Mouse (Mus musculus) cerebellum, postnatal 25 days (tissue): ENCODE data around the gene Zdhhc22.

Source experiments
- DNase-seq, 2 experiments: peaks; one replicate each; pipeline ENCODE4 v3.0.0; 2021; ENCODE audit warnings: mixed read lengths in 2 of 2

Gene Zdhhc22

DNA sequence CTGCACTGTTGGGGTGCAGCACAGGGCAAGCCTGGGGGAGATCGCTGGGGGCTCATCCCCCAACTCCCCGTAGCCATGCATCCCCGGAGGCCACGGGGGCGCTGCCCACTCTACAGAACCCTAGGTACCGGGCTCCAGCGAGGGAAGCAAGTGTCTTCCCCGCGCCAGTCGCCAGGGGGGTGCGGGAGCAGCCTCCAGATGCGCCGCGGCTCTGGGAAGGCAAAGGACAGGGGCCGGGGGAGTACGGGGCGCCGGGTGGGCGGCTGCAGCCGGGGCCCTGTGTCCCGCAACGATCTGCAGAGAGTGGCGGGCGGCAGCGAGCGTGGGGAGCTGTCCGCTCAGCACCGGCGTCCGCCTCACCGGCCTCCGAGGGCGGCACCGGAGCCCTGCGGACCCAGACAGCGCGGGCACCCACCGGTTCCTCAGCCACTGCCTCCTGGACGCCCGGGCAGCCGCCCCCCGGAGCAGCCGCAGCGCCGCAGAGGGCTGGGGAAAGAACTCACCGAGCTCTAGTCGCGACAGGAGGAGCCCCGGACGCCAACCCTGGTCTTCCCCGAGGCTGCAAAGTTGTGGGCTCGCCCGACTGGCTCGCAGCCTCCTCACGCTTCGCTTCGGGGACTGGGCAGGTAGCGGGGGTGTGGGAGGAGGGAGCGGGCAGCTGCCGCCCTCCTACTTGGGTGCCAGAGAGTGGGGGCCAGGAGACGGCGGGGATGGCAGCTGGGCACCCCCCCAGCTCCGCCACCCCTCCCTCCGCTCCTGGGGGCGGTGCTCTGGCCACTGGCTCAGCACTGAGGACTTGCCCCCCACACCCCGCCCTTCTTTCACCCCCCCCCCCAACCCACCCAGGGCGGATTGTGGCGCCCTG is at the start of gene Zdhhc22:
TSS of gene Zdhhc22 (minus strand) at position 541 of the 865 bp plus-strand sequence.
- DNase-seq, result peak; percentile 74 to 80

DNA sequence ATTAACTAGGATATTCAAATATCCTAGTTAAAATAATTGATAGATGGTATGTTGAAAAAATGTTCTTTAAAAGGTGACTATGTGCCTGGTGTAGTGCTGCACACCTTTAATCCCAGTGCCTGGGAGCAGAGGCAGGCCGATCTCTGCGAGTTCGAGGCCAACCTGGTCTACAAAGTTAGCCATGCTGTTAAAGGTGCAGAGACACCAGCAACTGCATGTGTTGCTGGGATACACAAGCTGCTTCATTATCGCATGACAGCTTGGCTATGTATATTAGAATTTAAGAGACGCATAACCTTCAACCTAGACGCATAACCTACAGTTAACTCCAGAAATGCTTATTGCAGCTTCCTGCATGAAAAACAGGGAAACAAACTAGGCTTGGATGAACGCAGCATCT is 46.4 kb upstream of the Zdhhc22 start:
- no peak for DNase-seq

DNA sequence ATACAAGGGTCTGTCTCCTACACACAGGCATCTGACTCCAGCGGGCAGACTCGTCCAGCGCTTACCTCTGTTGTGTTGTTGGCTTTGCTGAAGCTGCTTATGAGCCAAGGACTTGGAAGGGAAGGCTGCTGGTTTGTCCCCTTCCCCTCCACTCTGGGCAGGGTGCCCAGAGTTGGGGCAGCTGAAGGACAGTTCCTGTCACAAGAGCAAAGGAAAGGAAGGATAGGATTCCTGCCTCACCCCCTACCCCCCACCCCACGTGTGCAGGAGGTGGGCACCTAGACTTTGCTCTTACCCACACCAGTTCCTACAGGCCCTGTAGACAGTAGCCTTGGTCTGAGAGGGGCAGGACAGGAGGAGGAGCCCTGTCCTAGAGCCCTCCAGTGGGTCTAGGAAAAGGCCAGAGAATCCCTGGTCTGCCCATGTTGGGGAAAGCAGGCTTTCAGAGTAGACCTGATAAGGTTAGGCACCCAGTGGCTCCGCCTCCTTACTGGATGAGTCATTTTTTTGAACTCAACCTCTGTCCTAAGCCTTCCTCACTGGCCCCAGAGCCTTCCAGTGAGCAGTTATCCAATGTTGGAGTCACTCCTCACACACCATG is 41.0 kb upstream of the Zdhhc22 start:
- DNase-seq, result peak; percentile 48 to 60

DNA sequence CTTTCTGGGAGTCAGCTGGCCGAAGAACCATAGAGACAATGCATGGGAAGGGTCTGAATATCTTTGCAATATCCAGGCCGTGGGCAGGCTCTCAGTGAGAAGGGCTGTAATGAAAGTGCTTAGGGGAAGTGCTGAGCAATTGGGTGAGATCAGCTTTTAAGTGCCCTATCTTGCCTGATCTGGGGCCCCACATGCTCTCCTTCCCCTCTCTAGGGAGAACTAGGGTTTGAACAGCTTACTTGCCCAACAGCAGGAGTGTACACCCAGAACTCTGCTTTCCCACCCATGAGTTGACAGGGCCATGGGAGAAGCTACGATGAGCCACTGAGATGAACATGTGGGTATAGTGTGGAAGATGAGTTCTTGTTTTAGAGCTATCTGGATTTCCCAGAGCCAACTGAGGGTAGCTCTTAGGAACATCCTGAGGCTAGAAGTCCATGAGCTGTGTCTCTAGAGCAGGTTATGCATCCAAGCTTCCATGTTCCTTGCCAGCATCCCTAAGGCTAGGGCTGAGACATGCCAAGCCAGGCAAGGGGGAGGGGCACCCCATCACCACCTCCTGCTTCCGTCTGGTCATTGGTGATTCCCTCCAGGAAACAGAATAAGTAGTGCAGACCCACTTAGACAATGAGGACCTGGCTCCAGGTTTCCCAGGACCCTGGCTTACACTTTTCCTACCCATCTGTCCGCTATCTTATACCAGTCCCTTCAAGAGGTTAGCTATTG is 39.2 kb upstream of the Zdhhc22 start:
- DNase-seq, result peak; percentile 91 to 93

DNA sequence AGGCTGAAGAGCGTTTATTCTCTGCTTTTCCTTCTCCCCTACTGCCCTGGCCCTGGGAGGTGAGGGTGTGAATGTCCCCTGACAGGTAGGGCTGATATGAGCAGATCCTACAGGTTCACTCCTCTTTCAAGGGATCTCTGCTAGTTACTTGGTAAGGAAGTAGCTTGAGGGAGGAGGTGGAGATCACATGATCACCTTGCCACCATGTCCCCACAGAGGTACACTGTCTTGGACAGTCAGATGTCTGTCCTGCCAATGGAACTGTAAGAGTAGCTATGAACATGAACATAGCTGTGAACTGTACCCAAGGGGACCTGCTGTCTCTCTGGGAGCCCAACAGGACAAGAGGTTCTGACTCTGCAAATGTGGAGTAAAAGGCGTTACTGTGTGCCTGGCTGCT is 37.8 kb upstream of the Zdhhc22 start:
- peak; percentile 34 to 48 for DNase-seq

DNA sequence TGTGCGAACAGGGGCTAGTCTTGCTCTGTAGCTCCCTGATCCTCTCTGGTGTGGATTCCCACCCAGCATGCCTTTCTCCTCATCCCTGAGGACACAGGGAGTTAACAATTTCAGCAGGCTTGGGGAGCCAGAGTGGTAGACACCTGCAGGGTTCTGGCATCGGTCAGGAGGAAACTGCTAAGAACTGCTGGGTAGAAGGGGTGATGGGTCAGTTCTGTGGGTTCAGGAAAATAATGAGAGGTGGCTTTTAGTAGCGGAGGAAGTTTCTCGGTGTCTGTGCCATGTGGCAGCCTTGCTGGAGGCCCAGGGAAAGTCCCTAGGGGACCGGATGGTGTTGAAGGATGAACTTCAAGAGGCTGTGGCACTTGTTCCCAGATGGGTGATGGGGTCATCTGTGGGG is 37.2 kb upstream of the Zdhhc22 start:
- DNase-seq, result peak; percentile 52 to 55

DNA sequence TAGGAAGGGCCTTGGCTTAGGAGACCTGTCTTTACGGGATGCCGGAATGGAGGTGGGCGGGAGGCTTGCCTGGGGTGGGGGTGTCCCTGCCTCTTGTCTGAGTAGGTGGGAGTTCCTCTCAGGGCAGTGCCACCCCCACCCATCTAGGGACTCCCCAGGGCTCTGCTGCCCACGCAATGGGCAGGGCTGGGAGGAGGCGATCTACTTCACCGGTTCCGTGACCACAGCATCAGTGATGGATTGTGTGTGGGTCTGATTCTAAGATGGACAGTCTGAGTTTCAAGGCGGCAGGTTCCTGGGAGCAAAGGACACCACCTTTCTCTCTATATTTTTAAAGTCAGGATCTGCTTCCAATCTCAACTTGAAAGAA is 36.6 kb upstream of the Zdhhc22 start:
- peak in 1 of 2 experiments; percentile 61 for DNase-seq

DNA sequence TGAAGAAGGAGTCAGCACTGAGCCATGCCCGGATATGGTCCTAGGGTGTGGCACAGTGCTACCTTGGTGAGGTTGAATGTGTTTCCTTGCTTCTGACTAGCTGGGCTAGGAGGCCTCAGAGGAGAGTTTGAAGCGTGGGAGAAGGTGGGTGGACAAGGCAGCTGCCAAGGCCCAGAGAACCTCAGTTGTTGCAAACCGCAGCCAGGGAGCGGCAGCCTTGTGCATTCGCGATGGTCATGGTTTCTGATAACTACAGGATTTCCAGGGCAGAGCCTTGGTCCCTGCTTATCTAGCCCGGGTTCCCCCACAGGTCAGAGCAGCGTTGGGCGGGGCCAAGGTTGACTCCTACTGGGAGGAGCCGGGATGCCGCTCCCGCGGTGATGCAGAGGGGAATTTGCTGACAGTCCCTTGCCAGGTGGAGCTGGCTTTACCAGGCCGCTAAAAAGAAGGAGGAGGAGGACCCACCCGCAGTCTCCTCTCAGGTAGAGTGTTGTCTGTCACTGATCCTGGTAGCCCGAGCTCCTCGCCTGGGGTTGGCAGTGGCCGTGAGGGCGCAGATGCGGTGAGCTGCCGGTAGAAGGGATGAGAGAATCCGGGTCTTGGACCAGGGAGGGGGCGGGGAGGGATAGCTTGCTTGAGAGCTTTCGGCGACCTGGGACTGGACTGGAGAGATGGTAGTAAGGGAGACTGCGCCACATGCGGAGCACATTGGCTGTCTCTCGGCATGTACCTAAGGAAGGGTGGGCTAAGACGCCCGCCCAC is 36.1 kb upstream of the Zdhhc22 start:
- peak; percentile 88 to 89 for DNase-seq

DNA sequence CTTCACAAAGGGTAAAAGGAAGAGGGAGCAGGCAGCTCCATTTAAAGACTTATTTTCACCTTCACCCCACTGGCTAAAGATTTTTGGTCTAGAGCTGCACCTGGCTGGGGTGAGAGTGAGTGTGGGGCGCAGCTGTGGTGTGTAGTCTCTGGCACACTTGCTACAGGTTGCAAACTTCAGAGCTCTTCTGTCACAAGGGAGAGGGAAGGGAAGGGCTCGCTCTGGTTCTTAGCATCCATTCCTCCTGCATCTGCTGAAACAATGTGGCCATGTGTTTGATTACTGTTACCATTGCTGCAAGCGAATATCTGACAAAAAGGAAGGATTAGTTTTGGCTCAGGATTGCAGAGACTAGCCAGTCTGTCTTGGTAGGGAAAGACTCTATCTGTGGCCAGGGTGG is 33.2 kb upstream of the Zdhhc22 start:
- peak in 1 of 2 experiments; percentile 2 for DNase-seq

DNA sequence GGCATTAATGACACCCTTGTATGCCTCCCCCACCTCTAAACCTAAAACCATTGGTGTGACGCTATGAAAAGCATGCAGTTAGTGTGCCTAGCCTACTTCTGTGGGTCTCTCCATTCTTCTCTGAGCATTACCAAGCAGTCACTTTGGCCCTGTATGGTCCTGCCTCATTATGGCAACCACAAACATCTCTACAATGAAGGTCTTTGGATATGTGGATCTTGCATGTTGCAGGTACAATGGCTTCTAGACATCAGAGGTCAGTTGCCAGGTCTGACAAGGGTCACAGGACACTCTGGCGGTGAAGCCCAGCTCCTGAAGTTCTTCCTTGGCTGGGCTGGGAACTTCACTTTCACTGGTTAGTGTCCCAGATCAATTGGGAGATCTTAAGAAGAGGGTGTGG is 31.8 kb upstream of the Zdhhc22 start:
- no peak for DNase-seq

DNA sequence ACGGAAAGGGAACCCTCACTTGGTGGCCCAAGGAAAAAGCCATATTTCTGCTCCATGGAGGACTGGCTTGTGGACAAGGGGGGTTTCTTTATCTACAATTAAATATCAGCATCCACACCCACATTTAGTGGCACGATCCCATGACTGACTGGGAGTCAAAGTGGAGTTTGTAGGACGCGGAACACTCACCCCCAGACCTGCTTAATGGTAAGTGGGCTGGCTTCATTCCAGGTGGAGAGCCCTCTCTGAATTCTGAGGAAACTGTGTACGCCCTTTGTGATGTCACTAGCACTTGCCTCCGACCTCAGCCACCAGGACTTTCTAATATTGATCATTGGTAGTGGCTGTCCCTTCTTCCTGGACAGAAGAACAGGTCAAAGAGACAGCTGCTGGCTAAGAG is 30.8 kb upstream of the Zdhhc22 start, which contains the start of gene Tmem63c:
TSS of gene Tmem63c (plus strand) at position 301 of the 400 bp plus-strand sequence.
- DNase-seq, result no peak

DNA sequence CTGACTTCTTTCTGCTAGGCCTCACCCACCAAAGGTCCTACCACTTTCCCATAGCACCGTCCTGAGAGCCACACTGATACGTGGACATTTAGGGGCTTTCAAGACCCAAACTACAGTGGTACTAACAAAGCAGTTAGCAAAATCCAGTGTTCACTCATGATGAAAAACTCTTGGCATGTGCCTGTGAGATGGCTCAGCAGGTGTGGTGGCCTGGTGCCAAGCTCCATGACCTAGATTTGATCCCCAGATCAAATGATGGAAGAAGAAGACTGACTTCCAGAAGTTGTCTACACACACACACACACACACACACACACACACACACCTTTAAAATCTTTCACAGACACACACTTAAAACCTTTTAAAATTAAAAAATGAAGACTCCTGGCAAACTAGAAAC is 28.5 kb upstream of the Zdhhc22 start:
- peak; percentile 81 to 89 for DNase-seq

DNA sequence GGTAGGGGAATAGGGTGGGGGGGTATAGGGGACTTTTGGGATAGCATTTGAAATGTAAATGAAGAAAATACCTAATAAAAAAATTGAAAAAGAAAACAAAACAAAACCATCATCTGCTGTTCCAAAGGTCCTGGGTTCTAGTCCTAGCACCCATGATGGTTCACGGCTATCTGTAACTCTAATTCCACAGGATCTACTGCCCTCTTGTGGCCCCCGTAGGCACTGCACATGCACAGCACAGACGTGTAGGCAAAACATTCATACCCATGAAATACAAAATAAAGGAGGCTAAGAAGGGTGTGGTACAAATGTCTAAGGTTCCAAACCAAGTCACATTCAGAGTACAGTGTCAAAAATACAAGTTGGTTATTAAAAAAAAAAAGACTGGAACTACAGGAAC is 26.8 kb upstream of the Zdhhc22 start:
- peak; percentile 68 to 83 for DNase-seq

DNA sequence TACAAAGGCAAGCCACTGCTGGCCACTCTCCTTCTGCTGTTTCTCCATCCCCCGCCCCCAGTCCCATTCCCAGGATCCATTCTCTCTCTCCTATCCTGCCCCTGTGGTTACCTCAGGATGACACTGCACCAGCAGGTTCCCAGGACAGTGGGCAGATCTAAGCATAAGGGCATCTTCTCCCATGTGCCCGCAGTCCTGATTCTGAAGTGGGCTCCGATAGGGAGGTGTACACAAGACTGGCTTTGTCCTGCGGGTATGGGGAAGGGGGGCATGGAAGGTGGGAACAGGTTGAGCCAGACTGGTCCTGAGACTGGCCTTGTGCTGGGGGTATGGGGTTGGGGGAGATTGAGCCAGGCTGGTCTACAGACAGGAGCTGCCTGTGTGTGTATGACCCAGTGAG is 14.4 kb upstream of the Zdhhc22 start:
- DNase-seq, result no peak

DNA sequence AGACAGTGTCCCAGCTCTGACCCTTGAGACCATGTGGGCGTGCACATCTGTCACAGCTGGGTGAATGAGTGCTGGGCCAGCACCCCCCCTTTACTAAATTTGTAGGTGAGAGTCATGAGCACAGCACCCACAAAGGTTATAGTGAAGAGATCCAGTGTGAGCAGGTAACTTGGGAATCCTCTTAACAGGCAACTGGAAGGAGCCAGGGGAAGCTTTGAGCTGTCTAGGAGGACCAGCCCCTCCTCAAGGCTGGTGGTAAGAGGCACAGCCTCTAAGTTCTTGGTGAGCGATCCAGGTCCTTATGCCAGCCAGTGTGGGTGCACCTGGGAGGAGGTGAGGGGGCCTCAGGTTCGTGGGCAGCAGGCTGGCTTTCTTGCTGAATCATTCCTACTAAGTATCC is 13.4 kb upstream of the Zdhhc22 start:
- no peak for DNase-seq

DNA sequence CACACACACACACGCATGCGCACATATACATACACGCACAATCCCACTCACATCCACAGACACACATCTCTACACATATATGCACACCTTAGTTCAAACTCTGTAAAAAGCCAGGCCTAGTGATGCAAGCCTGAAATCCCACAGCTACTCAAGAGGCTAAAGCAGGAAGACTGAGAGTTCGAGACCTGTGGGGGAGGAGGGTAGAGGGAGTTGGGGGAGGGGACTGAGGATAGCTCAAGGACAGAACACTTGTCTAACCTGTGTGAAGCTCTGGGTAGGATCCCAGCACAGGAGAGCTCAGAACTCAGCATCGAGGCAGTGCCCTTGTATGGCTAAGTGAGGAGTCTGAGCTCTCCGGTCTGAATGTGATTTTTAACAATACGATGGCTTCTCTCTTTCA is 12.6 kb upstream of the Zdhhc22 start:
- no peak for DNase-seq

DNA sequence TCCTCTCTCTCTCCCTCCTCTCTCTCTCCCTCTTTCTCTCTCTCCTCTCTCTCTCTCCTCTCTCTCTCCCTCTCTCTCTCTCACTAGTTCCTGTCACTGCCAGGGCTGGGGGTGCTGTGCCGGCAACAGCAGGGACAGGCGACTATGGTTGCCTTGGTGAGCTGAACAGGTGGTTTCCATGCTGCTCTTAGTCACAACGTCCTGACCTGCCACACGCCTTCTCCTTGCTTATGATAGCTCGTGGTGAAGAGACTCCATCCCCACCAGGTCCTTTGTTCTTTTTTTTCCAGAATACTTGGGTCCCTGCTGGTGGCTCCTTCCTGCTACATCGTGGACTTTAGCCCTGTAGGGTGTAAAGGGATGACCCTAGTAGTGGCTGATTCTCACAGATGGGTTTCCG is 12.0 kb upstream of the Zdhhc22 start:
- DNase-seq, result no peak

DNA sequence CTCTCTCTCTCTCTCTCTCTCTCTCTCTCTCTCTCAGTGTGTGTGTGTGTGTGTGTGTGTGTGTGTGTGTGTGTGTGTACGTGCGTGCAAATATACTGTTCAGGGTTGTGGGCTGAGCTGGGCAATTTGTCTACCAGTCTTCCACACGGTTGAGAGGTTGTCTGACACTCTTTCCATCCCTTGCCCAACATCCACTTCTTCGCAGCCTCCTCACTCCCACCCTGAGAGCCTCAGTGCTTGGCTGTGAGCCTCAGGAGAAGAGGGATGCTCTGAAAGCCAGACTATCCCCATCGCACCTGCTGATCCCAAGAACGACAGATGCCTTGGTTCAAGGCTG is 10.6 kb upstream of the Zdhhc22 start:
- peak; percentile 39 to 51 for DNase-seq

DNA sequence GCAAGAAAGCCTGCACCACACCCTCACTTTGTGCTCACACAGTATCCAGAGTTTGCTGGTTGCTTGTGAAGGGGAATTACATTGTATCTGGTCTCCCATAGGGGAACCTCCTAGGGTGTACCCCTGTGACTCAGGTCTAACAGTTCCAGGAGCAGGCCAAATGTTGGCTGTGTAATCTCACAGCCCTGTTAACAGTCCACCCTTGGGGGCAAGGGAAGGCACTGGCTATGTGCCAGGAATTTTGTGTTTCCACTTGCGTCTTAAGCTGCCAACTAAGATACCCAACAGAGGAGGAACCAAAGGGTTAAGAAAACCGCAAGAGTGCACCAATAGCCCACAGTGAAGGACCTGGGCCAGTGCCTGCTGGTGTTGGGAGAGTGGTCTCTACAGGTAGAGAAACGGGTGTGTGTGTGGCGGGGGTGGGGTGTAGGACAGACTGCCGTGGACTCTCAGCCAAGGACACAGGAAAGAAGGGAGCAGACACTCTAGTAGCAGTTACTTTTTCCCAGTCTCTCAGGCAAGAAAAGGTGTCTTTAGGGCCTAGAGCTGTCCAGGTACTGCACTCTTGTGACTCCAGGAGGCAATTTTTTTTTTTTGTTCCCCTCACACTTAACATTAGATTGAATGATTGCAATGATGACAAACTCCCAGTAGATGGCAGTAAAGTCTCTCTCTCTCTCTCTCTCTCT is 10.1 kb upstream of the Zdhhc22 start:
- DNase-seq, result peak in 1 of 2 experiments; percentile 49

DNA sequence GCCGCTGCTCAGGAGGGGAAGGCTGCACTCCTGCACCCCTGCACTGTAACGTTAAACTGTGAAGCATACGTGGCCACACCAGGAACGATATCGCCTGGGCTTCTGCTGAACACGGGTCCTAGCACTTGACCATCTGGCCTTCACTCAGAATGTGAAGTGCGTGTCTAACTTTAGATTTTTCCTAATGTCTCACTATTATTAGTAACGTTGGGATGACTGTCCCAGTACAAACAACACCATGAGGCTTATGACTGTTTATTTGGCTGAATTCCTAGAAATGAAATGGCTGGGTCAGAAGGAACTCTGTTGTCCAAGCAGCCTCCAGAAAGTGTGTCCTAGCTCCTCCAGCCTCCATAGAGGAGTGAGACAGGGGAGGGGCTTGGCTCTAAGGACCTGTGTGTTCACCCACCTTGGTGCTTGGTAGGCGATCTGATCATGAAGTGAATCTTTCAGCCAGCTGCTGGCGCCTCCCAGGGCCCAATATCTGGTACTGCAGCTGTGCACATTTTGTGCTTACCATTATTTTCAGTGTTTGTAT is 9.1 kb upstream of the Zdhhc22 start:
- peak; percentile 48 to 57 for DNase-seq

DNA sequence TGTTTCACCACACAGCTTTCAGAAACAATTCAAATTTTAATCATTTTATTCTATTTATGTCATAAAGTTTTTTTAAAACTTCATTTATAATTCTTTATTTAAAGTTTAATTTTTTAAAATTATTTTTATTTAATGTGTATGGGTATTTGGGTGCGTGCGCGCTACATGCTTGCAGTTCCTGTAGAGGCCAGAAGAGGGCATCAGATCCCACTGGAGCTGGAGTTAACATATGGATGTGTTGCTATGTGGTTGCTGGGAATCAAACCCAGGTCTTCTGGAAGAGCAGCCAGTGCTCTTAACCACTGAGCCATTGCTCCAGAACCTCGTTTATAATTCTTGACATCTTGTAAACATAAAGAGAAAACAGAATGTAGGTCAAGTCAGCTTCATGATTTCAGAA is 8.5 kb upstream of the Zdhhc22 start:
- DNase-seq, result no peak

DNA sequence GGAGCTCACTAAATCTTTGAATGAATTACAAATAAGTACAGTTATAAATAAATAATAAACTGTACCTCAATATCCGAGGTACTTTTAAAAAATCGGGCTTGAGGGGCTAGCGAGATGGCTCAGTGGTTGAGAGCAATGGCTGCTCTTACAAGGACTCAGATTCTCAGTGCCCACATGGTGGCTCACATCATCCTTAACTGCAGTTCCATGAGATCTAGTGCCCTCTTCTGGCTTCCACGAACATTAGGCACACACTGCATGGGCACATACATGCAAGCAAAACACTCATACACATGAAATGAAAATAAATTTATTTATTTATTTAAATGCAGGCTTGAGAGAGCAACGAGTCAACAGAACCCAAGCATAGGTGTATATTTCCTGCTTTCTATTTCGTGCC is 5.7 kb upstream of the Zdhhc22 start:
- no peak for DNase-seq
